Mouse (Mus musculus): ENCODE results near the gene Mical3. TPM values are rescaled to one million over a fixed set of nuclear protein-coding genes. Genes with fewer than 3 reads are reported as not detected.

The Mical3 gene
- polyA plus RNA-seq, 1 experiment: 49.0 TPM

GRCm38 (mm10) chr6:121045345-121046080 is 85.3 kb downstream of the Mical3 start:
- no peaks in the 10 kb centered on the region for H3K4me1 ChIP-seq (ENCODE audit: control insufficient read depth, insufficient read depth, low read length)
- no peaks in the 10 kb centered on the region for H3K27me3 ChIP-seq (ENCODE audit: control insufficient read depth, insufficient read depth, low read length, poor library complexity, severe bottlenecking)
- H3K9ac ChIP-seq (ENCODE audit: low read depth, poor library complexity, severe bottlenecking): no peak overlapping the region
- no peak overlapping the region for H3K4me3 ChIP-seq (ENCODE audit: low read depth, low read length)
- H3K36me3 ChIP-seq (ENCODE audit: control insufficient read depth, insufficient read depth, low read length, poor library complexity, severe bottlenecking): no peaks in the 10 kb centered on the region
- no peaks in the 10 kb centered on the region for H3K9me3 ChIP-seq (replicated peaks; ENCODE audit: control insufficient read depth, insufficient read depth, low read length, poor library complexity, severe bottlenecking)
- TF ChIP-seq EP300 (IDR thresholded peaks at IDR 0.05; ENCODE audit: insufficient read depth, low read depth, low read length): no peak
- TF ChIP-seq POLR2A (IDR thresholded peaks at IDR 0.05; ENCODE audit: insufficient read depth, low read length): no peak
- TF ChIP-seq CTCF (IDR thresholded peaks at IDR 0.05; ENCODE audit: low read depth, low read length): no peak
- no peak overlapping the region for H3K27ac ChIP-seq (ENCODE audit: insufficient read depth, low read length)

- Histone ChIP-seq H3K27ac (ENCODE audit: insufficient read depth, low read length) (no peak overlapping the region), H3K36me3 (ENCODE audit: control insufficient read depth, insufficient read depth, low read length, poor library complexity, severe bottlenecking) (no peaks in the 10 kb centered on the region), H3K4me1 (ENCODE audit: control insufficient read depth, insufficient read depth, low read length) (no peaks in the 10 kb centered on the region), H3K9ac (ENCODE audit: low read depth, poor library complexity, severe bottlenecking) (no peak overlapping the region), H3K4me3 (ENCODE audit: low read depth, low read length) (no peak overlapping the region), H3K9me3 (replicated peaks; ENCODE audit: control insufficient read depth, insufficient read depth, low read length, poor library complexity, severe bottlenecking) (no peaks in the 10 kb centered on the region), H3K27me3 (ENCODE audit: control insufficient read depth, insufficient read depth, low read length, poor library complexity, severe bottlenecking) (no peaks in the 10 kb centered on the region)
- no peak for TF ChIP-seq EP300 (IDR thresholded peaks at IDR 0.05; ENCODE audit: insufficient read depth, low read depth, low read length)
- TF ChIP-seq CTCF (IDR thresholded peaks at IDR 0.05; ENCODE audit: low read depth, low read length): no peak
- no peak for TF ChIP-seq POLR2A (IDR thresholded peaks at IDR 0.05; ENCODE audit: insufficient read depth, low read length)
Observed at GRCm38 (mm10) chr6:121043434-121044189, 87.2 kb downstream of the Mical3 start.

- Histone ChIP-seq H3K4me1 (ENCODE audit: control insufficient read depth, insufficient read depth, low read length) (no peaks in the 10 kb centered on the region), H3K27ac (ENCODE audit: insufficient read depth, low read length) (no peak overlapping the region), H3K36me3 (ENCODE audit: control insufficient read depth, insufficient read depth, low read length, poor library complexity, severe bottlenecking) (no peaks in the 10 kb centered on the region), H3K27me3 (ENCODE audit: control insufficient read depth, insufficient read depth, low read length, poor library complexity, severe bottlenecking) (no peaks in the 10 kb centered on the region), H3K9ac (ENCODE audit: low read depth, poor library complexity, severe bottlenecking) (no peak overlapping the region), H3K9me3 (replicated peaks; ENCODE audit: control insufficient read depth, insufficient read depth, low read length, poor library complexity, severe bottlenecking) (no peaks in the 10 kb centered on the region), H3K4me3 (ENCODE audit: low read depth, low read length) (no peak overlapping the region)
- no peak for TF ChIP-seq EP300 (IDR thresholded peaks at IDR 0.05; ENCODE audit: insufficient read depth, low read depth, low read length)
- no peak for TF ChIP-seq CTCF (IDR thresholded peaks at IDR 0.05; ENCODE audit: low read depth, low read length)
- TF ChIP-seq POLR2A (IDR thresholded peaks at IDR 0.05; ENCODE audit: insufficient read depth, low read length): no peak
Observed at GRCm38 (mm10) chr6:121039719-121040118, 91.1 kb downstream of the Mical3 start.

GRCm38 (mm10) chr6:121039286-121039685 is 91.5 kb downstream of the Mical3 start:
- H3K9ac ChIP-seq (ENCODE audit: low read depth, poor library complexity, severe bottlenecking): no peak overlapping the region
- no peaks in the 10 kb centered on the region for H3K27me3 ChIP-seq (ENCODE audit: control insufficient read depth, insufficient read depth, low read length, poor library complexity, severe bottlenecking)
- no peaks in the 10 kb centered on the region for H3K9me3 ChIP-seq (replicated peaks; ENCODE audit: control insufficient read depth, insufficient read depth, low read length, poor library complexity, severe bottlenecking)
- TF ChIP-seq CTCF (IDR thresholded peaks at IDR 0.05; ENCODE audit: low read depth, low read length): no peak
- TF ChIP-seq EP300 (IDR thresholded peaks at IDR 0.05; ENCODE audit: insufficient read depth, low read depth, low read length): no peak
- TF ChIP-seq POLR2A (IDR thresholded peaks at IDR 0.05; ENCODE audit: insufficient read depth, low read length): no peak
- H3K4me3 ChIP-seq (ENCODE audit: low read depth, low read length): no peak overlapping the region
- H3K4me1 ChIP-seq (ENCODE audit: control insufficient read depth, insufficient read depth, low read length): no peaks in the 10 kb centered on the region
- no peak overlapping the region for H3K27ac ChIP-seq (ENCODE audit: insufficient read depth, low read length)
- H3K36me3 ChIP-seq (ENCODE audit: control insufficient read depth, insufficient read depth, low read length, poor library complexity, severe bottlenecking): no peaks in the 10 kb centered on the region

GRCm38 (mm10) chr6:121037086-121037485 is 93.7 kb downstream of the Mical3 start:
- Histone ChIP-seq H3K4me1 (ENCODE audit: control insufficient read depth, insufficient read depth, low read length) (no peaks in the 10 kb centered on the region), H3K27ac (ENCODE audit: insufficient read depth, low read length) (no peak overlapping the region), H3K9ac (ENCODE audit: low read depth, poor library complexity, severe bottlenecking) (no peak overlapping the region), H3K9me3 (replicated peaks; ENCODE audit: control insufficient read depth, insufficient read depth, low read length, poor library complexity, severe bottlenecking) (no peaks in the 10 kb centered on the region), H3K4me3 (ENCODE audit: low read depth, low read length) (no peak overlapping the region), H3K36me3 (ENCODE audit: control insufficient read depth, insufficient read depth, low read length, poor library complexity, severe bottlenecking) (no peaks in the 10 kb centered on the region), H3K27me3 (ENCODE audit: control insufficient read depth, insufficient read depth, low read length, poor library complexity, severe bottlenecking) (no peaks in the 10 kb centered on the region)
- no peak for TF ChIP-seq POLR2A (IDR thresholded peaks at IDR 0.05; ENCODE audit: insufficient read depth, low read length)

GRCm38 (mm10) chr6:121035929-121036328 is 94.9 kb downstream of the Mical3 start:
- TF ChIP-seq POLR2A (IDR thresholded peaks at IDR 0.05; ENCODE audit: insufficient read depth, low read length) (no peak), CTCF (IDR thresholded peaks at IDR 0.05; ENCODE audit: low read depth, low read length) (no peak), EP300 (IDR thresholded peaks at IDR 0.05; ENCODE audit: insufficient read depth, low read depth, low read length) (no peak)
- no peaks in the 10 kb centered on the region for H3K9me3 ChIP-seq (replicated peaks; ENCODE audit: control insufficient read depth, insufficient read depth, low read length, poor library complexity, severe bottlenecking)
- no peaks in the 10 kb centered on the region for H3K4me1 ChIP-seq (ENCODE audit: control insufficient read depth, insufficient read depth, low read length)
- no peak overlapping the region for H3K27ac ChIP-seq (ENCODE audit: insufficient read depth, low read length)
- H3K9ac ChIP-seq (ENCODE audit: low read depth, poor library complexity, severe bottlenecking): no peak overlapping the region
- no peak overlapping the region for H3K4me3 ChIP-seq (ENCODE audit: low read depth, low read length)
- H3K27me3 ChIP-seq (ENCODE audit: control insufficient read depth, insufficient read depth, low read length, poor library complexity, severe bottlenecking): no peaks in the 10 kb centered on the region
- no peaks in the 10 kb centered on the region for H3K36me3 ChIP-seq (ENCODE audit: control insufficient read depth, insufficient read depth, low read length, poor library complexity, severe bottlenecking)
